Mouse (Mus musculus) heart, postnatal 0 days (tissue): ENCODE data around the gene Agbl1.

Experiments
- CTCF ChIP-seq: IDR thresholded peaks from 2 replicates; pipeline ENCODE4 v1.5.1; 2016; ENCODE audit warnings: antibody characterized with exemption, control low read depth, low read depth
- EP300 ChIP-seq: IDR thresholded peaks from 2 replicates; pipeline ENCODE4 v1.6.1; 2016; ENCODE audit warnings: antibody characterized with exemption, low read depth

DNA sequence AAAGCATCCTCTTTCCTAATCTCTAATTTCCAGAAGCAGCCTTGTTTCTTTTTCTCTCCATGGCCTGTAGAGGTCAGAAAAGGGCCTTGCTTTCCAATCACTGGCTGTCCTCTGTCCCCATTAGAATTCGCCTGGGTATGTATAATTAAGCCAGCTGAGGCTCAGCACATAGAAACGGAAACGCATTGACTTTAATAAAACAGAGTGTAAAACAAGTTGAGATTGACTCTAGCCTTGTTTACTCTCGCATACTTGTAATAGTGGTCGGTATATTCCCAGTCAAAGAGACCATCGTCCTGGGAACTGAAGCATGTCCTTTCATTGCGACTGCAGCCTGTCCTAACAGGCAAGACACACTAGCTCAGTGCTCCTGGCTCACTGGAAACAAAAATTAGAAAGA is 902.3 kb downstream of the Agbl1 start:
- TF ChIP-seq CTCF (peak; percentile 53), EP300 (no peak)
